Mouse (Mus musculus) thymus, adult 2 months (tissue): ENCODE measurements around the gene Fam90a1a.
"Not testable (repeated sequence)": the region's sequence is repeated elsewhere in the genome, so short reads cannot be mapped to it uniquely, and the experiment has no call there.

Source experiments
- CTCF ChIP-seq: fragments of 200-500 bp; IDR thresholded peaks from 2 replicates; pipeline ENCODE4 v1.5.1; 2012; ENCODE audit warnings: mild to moderate bottlenecking, control low read depth, low read length, moderate library complexity, borderline replicate concordance; ENCODE audit not compliant: control insufficient read depth, poor library complexity, insufficient read depth; ENCODE audit errors: extremely low read depth
- POLR2A ChIP-seq: fragments of 200-500 bp; IDR thresholded peaks from 2 replicates; pipeline ENCODE4 v1.6.1; 2012; ENCODE audit warnings: mild to moderate bottlenecking, low read length, control low read depth, moderate library complexity; ENCODE audit not compliant: control insufficient read depth, poor library complexity, insufficient read depth; ENCODE audit errors: extremely low read depth

DNA sequence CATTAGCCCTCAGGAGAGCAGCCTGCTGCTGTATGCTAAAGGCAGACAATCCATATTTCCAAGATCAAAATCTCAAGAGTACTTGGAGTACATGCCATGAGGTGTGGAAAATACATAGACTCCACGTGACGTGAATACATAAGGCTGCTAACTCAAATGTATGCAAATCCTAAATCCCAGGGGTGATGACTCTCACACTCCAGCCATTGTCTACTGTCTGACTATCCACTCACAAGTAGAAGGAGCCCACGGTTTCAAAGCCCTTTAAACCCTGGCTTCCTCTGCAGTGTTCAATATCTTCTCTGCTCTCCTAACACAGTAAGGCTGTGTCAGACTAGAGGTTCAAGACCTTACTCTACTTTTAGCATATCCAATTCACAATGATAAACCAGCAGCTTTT is 27.8 kb upstream of the Fam90a1a start:
- not testable (repeated sequence) for TF ChIP-seq POLR2A, CTCF
